Mouse (Mus musculus) gastrocnemius, adult 2 months (tissue): Measurements from ENCODE around the gene Chil1. TPM values are rescaled to one million over a fixed set of nuclear protein-coding genes. Genes with fewer than 3 reads are reported as not detected.

Experiments
- DNase-seq: peaks from one replicate; pipeline ENCODE4 v3.0.0; 2022
- H3K27ac ChIP-seq: fragments of 200-600 bp; 2 replicates; pipeline ENCODE4 v1.8.1; 2022; ENCODE audit warnings: mild to moderate bottlenecking
- H3K4me3 ChIP-seq: fragments of 200-600 bp; 2 replicates; pipeline ENCODE4 v1.8.1; 2022; ENCODE audit warnings: mild to moderate bottlenecking, moderate library complexity
- CTCF ChIP-seq: fragments of 200-600 bp; IDR thresholded peaks from 2 replicates; pipeline ENCODE4 v1.8.1; 2022; ENCODE audit warnings: antibody characterized with exemption, mild to moderate bottlenecking, moderate library complexity
- intact Hi-C: fragments of 180-260 bp; cut with DNase I; formaldehyde crosslinking; loops from one replicate; pipeline ENCODE4 v1.15.1; 2025
- total RNA-seq, 2 experiments: library from RNA; stranded (reverse); gene quantifications; 2 replicates each; pipeline ENCODE4 v1.2.3; 2021

The Chil1 gene
- total RNA-seq, 2 experiments from 2014 or later = 1.8 to 6.9 TPM

- intact Hi-C loops = no loop called here
Measured at GRCm38 (mm10) chr1:134200481-134200880, 18.5 kb downstream of the Chil1 start.

GRCm38 (mm10) chr1:134200998-134201686 is 19.2 kb downstream of the Chil1 start:
- intact Hi-C loops = no loop called here
- H3K27ac ChIP-seq = peak overlapping the region; percentile 29
- no peak overlapping the region for H3K4me3 ChIP-seq
- TF ChIP-seq CTCF = no peak
- peak; percentile 42 for DNase-seq

More at GRCm38 (mm10) chr1:134200481-134200880, 18.5 kb downstream of the Chil1 start:
- no peak for DNase-seq
- Histone ChIP-seq H3K4me3 (no peak overlapping the region), H3K27ac (0 out of 2 replicates have a peak overlapping the region, but pooled peaks have one; percentile 5)
- no peak for TF ChIP-seq CTCF

GRCm38 (mm10) chr1:134201751-134202420 is 19.9 kb downstream of the Chil1 start:
- Histone ChIP-seq H3K4me3 (no peak overlapping the region), H3K27ac (peak overlapping the region; percentile 29)
- intact Hi-C loops = loop anchor here (1.0 kb wide), 1 partner anchor 50 kb away; no protein-coding TSS in a partner anchor
- TF ChIP-seq CTCF = peak; percentile 91
- peak; percentile 74 for DNase-seq

GRCm38 (mm10) chr1:134204230-134204629 is 22.3 kb downstream of the Chil1 start:
- intact Hi-C loops = no loop called here
- DNase-seq = no peak
- no peak overlapping the region for H3K4me3 ChIP-seq
- no peak for TF ChIP-seq CTCF
- H3K27ac ChIP-seq = no peak overlapping the region

- H3K4me3 ChIP-seq = no peak overlapping the region
- no peak for TF ChIP-seq CTCF
- no peak overlapping the region for H3K27ac ChIP-seq
- intact Hi-C loops = no loop called here
- peak; percentile 73 for DNase-seq
Measured at GRCm38 (mm10) chr1:134205296-134206018, 23.5 kb downstream of the Chil1 start.

GRCm38 (mm10) chr1:134206085-134206484 is 24.1 kb downstream of the Chil1 start:
- intact Hi-C loops = no loop called here
- no peak overlapping the region for H3K4me3 ChIP-seq
- DNase-seq = no peak
- no peak overlapping the region for H3K27ac ChIP-seq
- TF ChIP-seq CTCF = no peak

GRCm38 (mm10) chr1:134210179-134210755 is 28.3 kb downstream of the Chil1 start:
- no peak overlapping the region for H3K4me3 ChIP-seq
- no peak for TF ChIP-seq CTCF
- no peak for DNase-seq
- intact Hi-C loops = no loop called here
- no peak overlapping the region for H3K27ac ChIP-seq

GRCm38 (mm10) chr1:134211043-134211442 is 29.1 kb downstream of the Chil1 start:
- no peak for DNase-seq
- Histone ChIP-seq H3K4me3 (no peak overlapping the region), H3K27ac (no peak overlapping the region)
- no peak for TF ChIP-seq CTCF
- intact Hi-C loops = no loop called here

- intact Hi-C loops = no loop called here
- H3K4me3 ChIP-seq = no peak overlapping the region
Measured at GRCm38 (mm10) chr1:134211631-134212030, 29.7 kb downstream of the Chil1 start.

GRCm38 (mm10) chr1:134212351-134212750 is 30.4 kb downstream of the Chil1 start:
- no peak overlapping the region for H3K4me3 ChIP-seq
- no peak for TF ChIP-seq CTCF
- intact Hi-C loops = no loop called here
- no peak overlapping the region for H3K27ac ChIP-seq
- no peak for DNase-seq

More at GRCm38 (mm10) chr1:134211631-134212030, 29.7 kb downstream of the Chil1 start:
- TF ChIP-seq CTCF = no peak
- H3K27ac ChIP-seq = no peak overlapping the region
- no peak for DNase-seq

GRCm38 (mm10) chr1:134213405-134213804 is 31.4 kb downstream of the Chil1 start:
- Histone ChIP-seq H3K27ac (no peak overlapping the region), H3K4me3 (no peak overlapping the region)
- no peak for DNase-seq
- intact Hi-C loops = no loop called here
- TF ChIP-seq CTCF = no peak

GRCm38 (mm10) chr1:134215059-134215458 is 33.1 kb downstream of the Chil1 start:
- no peak overlapping the region for H3K27ac ChIP-seq
- H3K4me3 ChIP-seq = no peak overlapping the region
- DNase-seq = no peak
- TF ChIP-seq CTCF = no peak
- intact Hi-C loops = no loop called here
